Mouse (Mus musculus) G1E (cell line): ENCODE measurements at regions not wholly inside any gene's neighbourhood (a gene's known extent, or its start where the extent isn't known, plus 50 kb on each side); places are given as distances from the start of the nearest gene placed in this dataset.

ENCODE experiments used
- GATA1 ChIP-seq: IDR thresholded peaks from 2 replicates; pipeline ENCODE4 v1.6.1; 2012; ENCODE audit warnings: borderline replicate concordance, low read length, inconsistent platforms, mixed read lengths
- POLR2AphosphoS5 ChIP-seq: IDR thresholded peaks from 2 replicates; pipeline ENCODE4 v1.6.1; 2012; ENCODE audit warnings: low read depth, low read length, inconsistent platforms; ENCODE audit not compliant: insufficient replicate concordance
- TAL1 ChIP-seq: conservative IDR thresholded peaks from 2 replicates; pipeline ENCODE4 v1.6.1; 2012; ENCODE audit warnings: low read depth, low read length, inconsistent platforms, mixed read lengths

- TF ChIP-seq GATA1 (no peak), TAL1 (no peak), POLR2AphosphoS5 (no peak)
Observed at GRCm38 (mm10) chr2:45537722-45538121, 420.5 kb upstream of the Zeb2 start.
